Mouse (Mus musculus): ENCODE results near the gene Gm10408. TPM values are rescaled to one million over a fixed set of nuclear protein-coding genes. Genes with fewer than 3 reads are reported as not detected.
"Not testable (repeated sequence)": the region's sequence is repeated elsewhere in the genome, so short reads cannot be mapped to it uniquely, and the experiment has no call there.

The Gm10408 gene
- polyA plus RNA-seq (2014; fragmentation: Nextera tagmentation; extraction: Ambion mirVana), result not detected in 2 replicates

DNA sequence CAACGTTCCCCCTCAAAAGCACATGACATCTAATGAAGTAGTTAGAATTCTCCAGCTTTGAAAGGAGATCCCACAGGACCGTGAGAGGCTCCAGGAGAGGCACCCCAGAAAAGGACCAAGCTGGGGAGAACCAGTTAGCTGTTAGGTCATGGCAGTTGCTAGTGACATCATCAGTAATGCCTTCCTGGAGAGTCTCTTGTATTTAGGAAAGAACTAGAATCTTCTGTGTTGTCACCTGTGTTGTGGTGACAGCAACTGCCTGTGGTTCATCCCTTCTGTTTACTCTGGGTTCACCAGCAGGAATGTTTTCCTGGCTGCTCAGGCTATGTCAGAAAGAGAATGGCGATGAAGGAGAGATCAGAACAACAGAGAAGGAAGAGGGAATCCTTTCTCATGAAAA is at the start of gene Gm10408:
Gene Gm10408, plus strand, starts transcription at position 301 of the 400 bp plus-strand sequence.
- not testable (repeated sequence) for DNase-seq (ENCODE audit: low spot score); H3K4me3 ChIP-seq (ENCODE audit: low read depth, low read length); H3K36me3 ChIP-seq (ENCODE audit: control insufficient read depth, insufficient read depth, low read length); H3K9ac ChIP-seq (ENCODE audit: low read length); H3K9me3 ChIP-seq (ENCODE audit: control insufficient read depth, low read length); ATAC-seq (ENCODE audit: insufficient number of reproducible peaks, low FRiP score, low TSS enrichment, low read depth); H3K4me2 ChIP-seq (ENCODE audit: low read depth, severe bottlenecking); H3K27me3 ChIP-seq (ENCODE audit: control insufficient read depth, insufficient read depth, low read length); H3K27ac ChIP-seq (replicated peaks; ENCODE audit: low read depth, low read length); H3K4me1 ChIP-seq (ENCODE audit: control insufficient read depth, insufficient read depth, low read length)
- WGBS, result no CpG with 5 or more reads among the region's 3 CpGs

GRCm38 (mm10) chr14:3412314-3412713 is 36.9 kb upstream of the Gm10408 start, which contains the start of gene Gm10409:
TSS of gene Gm10409 (plus strand) at chr14:3412614.
- no CpG with 5 or more reads among the region's 32 CpGs for WGBS
- not testable (repeated sequence) for ATAC-seq (ENCODE audit: insufficient number of reproducible peaks, low FRiP score, low TSS enrichment, low read depth); H3K4me2 ChIP-seq (ENCODE audit: low read depth, severe bottlenecking); H3K27ac ChIP-seq (replicated peaks; ENCODE audit: low read depth, low read length); H3K4me3 ChIP-seq (ENCODE audit: low read depth, low read length); H3K9me3 ChIP-seq (ENCODE audit: control insufficient read depth, low read length); H3K4me1 ChIP-seq (ENCODE audit: control insufficient read depth, insufficient read depth, low read length); H3K36me3 ChIP-seq (ENCODE audit: control insufficient read depth, insufficient read depth, low read length); H3K9ac ChIP-seq (ENCODE audit: low read length); H3K27me3 ChIP-seq (ENCODE audit: control insufficient read depth, insufficient read depth, low read length); DNase-seq (ENCODE audit: low spot score)

GRCm38 (mm10) chr14:3427803-3428202 is 21.4 kb upstream of the Gm10408 start, which contains the start of gene Gm3005:
TSS of gene Gm3005 (plus strand) at chr14:3428103.
- H3K4me3 ChIP-seq (ENCODE audit: low read depth, low read length); ATAC-seq (ENCODE audit: insufficient number of reproducible peaks, low FRiP score, low TSS enrichment, low read depth); DNase-seq (ENCODE audit: low spot score); H3K9ac ChIP-seq (ENCODE audit: low read length); H3K36me3 ChIP-seq (ENCODE audit: control insufficient read depth, insufficient read depth, low read length); H3K27me3 ChIP-seq (ENCODE audit: control insufficient read depth, insufficient read depth, low read length); H3K4me1 ChIP-seq (ENCODE audit: control insufficient read depth, insufficient read depth, low read length); H3K4me2 ChIP-seq (ENCODE audit: low read depth, severe bottlenecking); H3K27ac ChIP-seq (replicated peaks; ENCODE audit: low read depth, low read length); H3K9me3 ChIP-seq (ENCODE audit: control insufficient read depth, low read length): not testable (repeated sequence)
- no CpG with 5 or more reads among the region's 2 CpGs for WGBS

Other genes starting within 250 kb of the Gm10408 start
- 7.2 and 7.7 TPM in 2 replicates for gene D830030K20Rik, start 240.9 kb upstream of the Gm10408 start, polyA plus RNA-seq (2014; fragmentation: Nextera tagmentation; extraction: Ambion mirVana)
- not detected in 2 replicates for gene Gm2956, start 116.8 kb upstream of the Gm10408 start, polyA plus RNA-seq (2014; fragmentation: Nextera tagmentation; extraction: Ambion mirVana)
- not detected in 2 replicates for gene Gm10413, start 54.3 kb upstream of the Gm10408 start, polyA plus RNA-seq (2014; fragmentation: Nextera tagmentation; extraction: Ambion mirVana)
- gene Gm10409, start 36.8 kb upstream of the Gm10408 start, polyA plus RNA-seq (2014; fragmentation: Nextera tagmentation; extraction: Ambion mirVana), result 0.93 and 1.2 TPM in 2 replicates
- 0.65 and 0.83 TPM in 2 replicates for gene Gm3005, start 21.3 kb upstream of the Gm10408 start, polyA plus RNA-seq (2014; fragmentation: Nextera tagmentation; extraction: Ambion mirVana)
- gene Gm3012, start 185.1 kb downstream of the Gm10408 start, polyA plus RNA-seq (2014; fragmentation: Nextera tagmentation; extraction: Ambion mirVana), result not detected in 2 replicates
- 0.93 and 1.2 TPM in 2 replicates for gene Gm3020, start 202.7 kb downstream of the Gm10408 start, polyA plus RNA-seq (2014; fragmentation: Nextera tagmentation; extraction: Ambion mirVana)
- gene Gm3043, start 239.4 kb downstream of the Gm10408 start, polyA plus RNA-seq (2014; fragmentation: Nextera tagmentation; extraction: Ambion mirVana), result not detected in 2 replicates